Mouse (Mus musculus) midbrain, embryonic 10.5 days (tissue): Measurements from ENCODE around the gene Polr2a. TPM values are rescaled to one million over a fixed set of nuclear protein-coding genes. Genes with fewer than 3 reads are reported as not detected.
"Not testable (repeated sequence)": the region's sequence is repeated elsewhere in the genome, so short reads cannot be mapped to it uniquely, and the experiment has no call there.

Experiments used
- DNase-seq: peaks from one replicate; pipeline ENCODE4 v3.0.0-alpha.2; 2017; ENCODE audit warnings: low spot score
- H3K27ac ChIP-seq: fragments of 300-500 bp; sonication (generic); replicated peaks from 2 replicates; pipeline ENCODE4 v1.5.1; 2016; ENCODE audit warnings: mild to moderate bottlenecking
- H3K27me3 ChIP-seq: fragments of 300-500 bp; sonication (generic); 2 replicates; pipeline ENCODE4 v1.6.1; 2016; ENCODE audit warnings: low read depth, mild to moderate bottlenecking; ENCODE audit not compliant: poor library complexity, severe bottlenecking
- H3K36me3 ChIP-seq: fragments of 300-500 bp; sonication (generic); 2 replicates; pipeline ENCODE4 v1.6.1; 2016; ENCODE audit warnings: mild to moderate bottlenecking, moderate library complexity
- H3K4me1 ChIP-seq: fragments of 300-500 bp; sonication (generic); 2 replicates; pipeline ENCODE4 v1.6.1; 2016
- H3K4me3 ChIP-seq: fragments of 300-500 bp; sonication (generic); 2 replicates; pipeline ENCODE4 v1.5.1; 2016; ENCODE audit warnings: mild to moderate bottlenecking, moderate library complexity
- H3K9me3 ChIP-seq: fragments of 300-500 bp; sonication (generic); replicated peaks from 2 replicates; pipeline ENCODE4 v1.6.1; 2016; ENCODE audit warnings: mild to moderate bottlenecking
- WGBS: fragments of 180-500 bp; shearing (Covaris S2); methylation state at CpG from one replicate; pipeline ENCODE4 v1.1.7; 2016; 5-methylcytosine and 5-hydroxymethylcytosine counted together
- polyA plus RNA-seq: library from polyadenylated mRNA; unstranded; fragments of >200 nt; fragmentation: Nextera tagmentation; extraction: Ambion mirVana; gene quantifications from 2 replicates; pipeline ENCODE4 v1.2.1, GENCODE M21; 2016

The Polr2a gene
- polyA plus RNA-seq, 1 experiment from 2014 or later: 25.6 TPM

DNA sequence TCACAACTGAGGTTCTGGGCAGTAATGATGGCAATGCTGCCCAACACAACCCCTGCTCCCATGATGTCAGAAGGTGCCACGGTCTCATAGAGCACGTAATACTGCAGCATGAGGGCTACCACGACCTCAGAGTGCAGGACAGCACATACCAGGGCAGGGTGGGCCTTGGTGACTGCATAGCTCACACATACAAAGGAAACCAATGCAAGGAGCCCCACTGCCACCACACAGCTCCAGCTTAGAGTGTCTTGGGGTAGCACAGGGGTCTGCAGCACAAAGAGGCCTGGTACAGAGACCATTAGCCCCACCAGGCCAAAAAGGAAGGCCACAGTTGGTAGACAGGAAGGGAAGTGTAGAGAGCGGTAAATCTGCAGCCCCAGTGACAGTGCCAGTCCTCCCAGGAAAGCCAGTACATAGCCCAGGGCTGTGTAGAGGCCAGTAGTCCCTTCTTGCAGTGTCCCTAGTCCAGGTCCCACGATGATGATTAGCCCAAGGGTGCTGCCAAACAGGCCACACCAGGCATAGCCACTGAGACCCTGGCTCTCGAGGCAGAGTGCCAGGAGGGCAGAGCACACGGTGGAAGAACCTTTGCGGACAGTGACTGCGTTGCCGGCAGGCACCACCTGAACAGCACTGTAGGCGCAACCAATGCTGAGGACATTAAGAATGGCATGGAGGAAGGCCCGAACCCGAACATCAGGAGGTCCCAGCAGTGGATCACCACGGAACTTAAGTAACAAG is 1.9 kb upstream of the Polr2a start:
- Histone ChIP-seq H3K4me1 (peaks cover 54% of the 10 kb centered on the region), H3K27me3 (no peaks in the 10 kb centered on the region), H3K27ac (peak overlapping the region; percentile 97), H3K9me3 (no peaks in the 10 kb centered on the region), H3K36me3 (no peaks in the 10 kb centered on the region; the same call in 1 of the 2 replicates), H3K4me3 (peak overlapping the region; percentile 74)
- DNase-seq: no peak
- 81% methylated on average over 14 of the region's 14 CpGs for WGBS

DNA sequence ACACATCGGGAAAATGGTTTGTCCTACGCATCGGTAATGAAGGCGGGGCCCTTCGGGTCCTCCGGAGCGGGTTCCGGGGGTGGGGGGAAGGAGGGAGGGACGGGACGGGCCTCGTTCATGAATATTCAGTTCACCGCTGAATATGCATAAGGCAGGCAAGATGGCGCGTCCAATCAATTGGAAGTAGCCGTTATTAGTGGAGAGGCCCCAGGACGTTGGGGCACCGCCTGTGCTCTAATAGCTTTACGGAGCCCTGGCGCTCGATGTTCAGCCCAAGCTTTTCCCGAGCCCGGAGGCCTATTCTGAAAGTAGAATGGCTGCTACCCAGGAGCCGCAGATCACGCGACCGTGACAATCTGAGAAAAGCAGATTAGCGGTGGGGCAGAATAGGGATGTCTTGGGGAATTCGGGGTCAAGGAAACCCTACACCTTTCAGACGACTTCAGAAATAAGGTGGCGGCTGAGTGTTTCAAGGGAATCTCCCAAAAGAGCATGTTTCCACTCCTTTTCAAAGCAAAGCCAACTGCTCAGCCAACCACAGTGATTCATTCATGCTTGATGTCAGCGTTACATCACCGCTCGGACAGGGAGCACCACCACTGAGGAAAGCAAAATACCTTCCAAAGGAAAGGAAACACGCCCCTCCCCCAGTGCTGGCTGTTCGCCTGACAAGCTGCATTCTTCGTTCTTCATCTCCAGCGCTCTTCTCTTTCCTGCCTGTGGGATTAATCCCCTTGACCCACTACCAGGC is 709 bp upstream of the Polr2a start:
- H3K9me3 ChIP-seq: no peaks in the 10 kb centered on the region
- H3K4me1 ChIP-seq: peaks cover 61% of the 10 kb centered on the region
- H3K4me3 ChIP-seq: peak overlapping the region; percentile 74
- H3K36me3 ChIP-seq: no peaks in the 10 kb centered on the region; the same call in 1 of the 2 replicates
- no peaks in the 10 kb centered on the region for H3K27me3 ChIP-seq
- WGBS: under 1% methylated on average over 37 of the region's 37 CpGs
- H3K27ac ChIP-seq: peak overlapping the region; percentile 97
- DNase-seq: peak; percentile 94

DNA sequence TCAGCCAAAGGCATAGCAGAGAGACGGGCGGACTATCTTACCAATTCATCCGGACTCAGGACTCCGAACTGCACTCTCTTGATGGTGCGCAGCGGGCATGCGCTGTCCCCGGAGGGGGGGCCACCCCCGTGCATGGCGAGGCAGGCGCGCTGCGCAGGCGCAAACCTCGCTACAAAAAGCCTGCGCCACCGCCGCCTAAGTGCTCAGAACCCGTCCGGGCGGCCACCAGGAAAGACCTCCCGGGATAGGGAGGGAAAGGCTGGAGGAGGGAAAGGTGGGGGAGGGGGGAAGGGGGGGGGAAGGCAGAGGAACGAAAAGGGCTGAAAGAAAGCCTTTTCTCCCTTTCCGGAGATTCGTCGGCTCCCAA is 364 bp downstream of the Polr2a start:
- no peaks in the 10 kb centered on the region for H3K9me3 ChIP-seq
- H3K4me1 ChIP-seq: peaks cover 63% of the 10 kb centered on the region
- H3K36me3 ChIP-seq: no peaks in the 10 kb centered on the region; the same call in 1 of the 2 replicates
- peak overlapping the region; percentile 97 for H3K27ac ChIP-seq
- no peaks in the 10 kb centered on the region for H3K27me3 ChIP-seq
- DNase-seq: peak; percentile 92
- under 1% methylated on average over 26 of the region's 26 CpGs for WGBS
- H3K4me3 ChIP-seq: peak overlapping the region; percentile 74

DNA sequence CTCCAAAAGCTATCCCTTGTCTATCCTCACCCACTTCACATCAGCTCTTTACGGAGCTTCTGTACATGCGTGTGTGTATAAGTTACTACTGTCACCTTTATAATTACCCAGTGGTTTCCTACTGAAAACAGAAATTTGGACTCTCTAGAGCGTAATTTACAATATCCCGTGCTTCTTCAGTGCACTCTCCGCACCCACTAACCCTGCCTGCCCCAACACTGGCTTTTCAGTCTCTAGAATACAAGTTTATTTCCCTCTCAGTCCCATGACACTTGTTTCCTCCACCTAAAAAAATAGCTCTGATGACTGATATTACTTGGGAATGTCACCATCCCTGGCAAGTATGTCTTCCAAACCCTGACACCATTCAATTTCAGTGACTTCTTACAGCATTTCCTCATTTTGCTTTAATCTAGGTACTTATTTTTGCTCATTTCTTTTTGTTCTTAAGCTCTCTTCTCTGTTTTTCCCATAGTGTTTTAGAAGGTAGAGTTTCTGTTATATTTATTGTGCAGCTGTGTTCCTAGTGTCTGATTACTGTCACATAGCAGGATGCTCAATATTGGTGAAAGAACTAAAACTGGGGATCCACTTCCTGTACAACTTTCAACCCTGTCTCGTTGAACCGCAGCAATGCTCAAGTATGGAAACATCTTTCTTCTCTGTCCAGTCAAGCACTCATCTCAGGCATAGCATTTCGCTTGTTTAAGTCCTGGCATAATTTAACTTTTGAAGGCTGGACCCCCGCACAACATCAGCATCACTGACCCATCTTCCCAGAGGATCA is 941 bp downstream of the Polr2a start:
- Histone ChIP-seq H3K4me1 (peaks cover 68% of the 10 kb centered on the region), H3K9me3 (no peaks in the 10 kb centered on the region), H3K36me3 (no peaks in the 10 kb centered on the region; the same call in 1 of the 2 replicates), H3K4me3 (peak overlapping the region; percentile 74), H3K27ac (peak overlapping the region; percentile 97), H3K27me3 (no peaks in the 10 kb centered on the region)
- WGBS: 49% methylated on average over 9 of the region's 9 CpGs
- DNase-seq: no peak

DNA sequence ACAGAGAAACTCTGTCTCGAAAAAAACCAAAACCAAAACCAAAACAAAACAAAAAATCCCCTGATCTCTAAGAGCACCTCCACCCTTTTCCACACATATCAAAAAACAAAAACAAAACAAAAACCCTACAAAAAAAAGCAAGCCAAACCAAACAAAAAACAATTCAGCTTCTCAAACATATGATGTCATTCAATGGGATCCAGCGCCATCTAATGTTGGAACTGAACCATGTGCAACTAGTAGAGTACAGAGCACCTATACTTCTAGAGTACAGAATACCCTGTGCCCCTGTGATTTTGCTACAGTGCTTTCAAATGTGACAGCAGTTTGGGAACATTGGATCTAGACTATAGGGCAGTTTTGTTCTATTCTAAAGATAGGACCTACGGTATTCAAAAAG is 3.7 kb downstream of the Polr2a start:
- peak overlapping the region; percentile 74 for H3K4me3 ChIP-seq
- H3K27ac ChIP-seq: no peak overlapping the region
- H3K27me3 ChIP-seq: no peaks in the 10 kb centered on the region
- H3K36me3 ChIP-seq: peaks cover 6% of the 10 kb centered on the region; the same call in 1 of the 2 replicates
- 70% methylated on average over 3 of the region's 3 CpGs for WGBS
- no peaks in the 10 kb centered on the region for H3K9me3 ChIP-seq
- DNase-seq: no peak
- peaks cover 50% of the 10 kb centered on the region for H3K4me1 ChIP-seq

DNA sequence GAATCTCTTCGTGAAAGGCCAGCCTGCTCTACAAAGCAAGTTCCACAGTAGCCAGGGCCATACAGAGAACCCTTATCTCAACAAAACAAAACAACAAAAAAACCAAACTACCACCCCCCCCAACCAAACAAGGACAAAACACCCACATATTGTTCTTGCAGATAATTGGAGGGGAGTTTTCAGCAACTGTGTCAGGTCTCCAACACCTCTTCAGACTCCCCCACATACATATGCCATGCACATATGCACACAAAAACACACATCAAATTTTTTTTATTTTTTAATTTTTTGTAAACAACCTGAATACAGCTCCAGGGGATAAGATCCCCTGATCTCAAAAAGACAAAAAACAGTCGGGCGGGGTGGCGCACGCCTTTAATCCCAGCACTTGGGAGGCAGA is 4.2 kb downstream of the Polr2a start:
- Histone ChIP-seq H3K27me3 (no peaks in the 10 kb centered on the region), H3K9me3 (no peaks in the 10 kb centered on the region), H3K4me1 (peaks cover 45% of the 10 kb centered on the region), H3K27ac (no peak overlapping the region), H3K4me3 (no peak overlapping the region), H3K36me3 (peaks cover 11% of the 10 kb centered on the region)
- no peak for DNase-seq
- 88% methylated on average over 5 of the region's 5 CpGs for WGBS

DNA sequence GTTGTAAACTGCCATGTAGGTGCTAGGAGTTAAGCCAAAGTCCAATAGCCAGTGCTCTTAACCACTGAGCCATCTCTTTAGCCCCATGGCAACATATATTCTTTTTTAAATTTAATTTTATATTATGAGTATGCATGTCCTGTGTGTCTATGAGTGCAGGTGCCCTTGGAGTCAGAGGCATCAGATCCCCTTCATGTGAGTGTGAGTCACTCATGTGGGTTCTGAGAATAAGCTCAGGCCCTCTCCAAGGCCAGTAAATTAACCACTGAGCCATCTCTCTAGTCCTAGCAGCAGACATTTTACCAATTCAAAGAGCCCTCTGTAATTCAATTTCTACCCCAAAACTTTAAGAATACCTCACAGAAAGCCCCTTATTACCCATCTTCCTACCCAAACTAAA is 5.8 kb downstream of the Polr2a start:
- H3K36me3 ChIP-seq: peaks cover 24% of the 10 kb centered on the region
- no peaks in the 10 kb centered on the region for H3K9me3 ChIP-seq
- no peak for DNase-seq
- H3K4me3 ChIP-seq: no peak overlapping the region
- no peak overlapping the region for H3K27ac ChIP-seq
- peaks cover 40% of the 10 kb centered on the region for H3K4me1 ChIP-seq
- H3K27me3 ChIP-seq: no peaks in the 10 kb centered on the region

DNA sequence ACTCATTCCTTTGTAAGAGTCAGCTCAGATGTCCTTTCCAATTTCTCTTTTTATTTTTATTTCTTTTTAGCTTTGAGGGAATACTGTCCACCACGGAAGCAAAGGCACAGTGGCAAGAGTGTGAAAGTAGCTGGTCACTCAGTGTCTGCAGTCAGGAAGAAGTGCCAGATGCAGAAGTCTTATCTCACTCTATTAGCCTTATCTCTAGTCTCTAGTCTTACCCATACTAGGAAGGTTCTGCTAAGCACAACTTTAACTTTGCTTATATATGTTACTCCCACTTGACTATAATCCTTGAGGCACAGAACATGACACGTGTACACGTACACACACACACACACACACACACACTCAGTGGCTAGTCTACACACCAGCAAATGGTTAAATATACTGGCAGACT is 6.8 kb downstream of the Polr2a start:
- DNase-seq: no peak

DNA sequence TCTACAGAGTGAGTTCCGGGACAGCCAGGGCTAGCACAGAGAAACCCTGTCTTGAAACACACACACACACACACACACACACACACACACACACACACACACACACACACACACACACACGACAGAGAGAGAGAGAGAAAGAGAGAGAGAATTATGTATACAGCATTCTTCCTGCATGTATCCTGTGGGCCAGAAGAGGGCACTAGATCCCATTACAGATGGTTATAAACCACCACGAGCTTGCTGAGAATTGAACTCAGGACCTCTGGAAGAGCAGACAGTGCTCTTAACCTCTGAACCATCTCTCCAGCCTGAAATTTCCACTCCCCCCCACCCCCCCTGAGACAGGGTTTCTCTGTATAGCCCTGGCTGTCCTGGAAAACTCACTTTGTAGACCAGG is 27.0 kb downstream of the Polr2a start:
- not testable (repeated sequence) for H3K4me1 ChIP-seq, H3K4me3 ChIP-seq, H3K27ac ChIP-seq, H3K9me3 ChIP-seq, DNase-seq, H3K27me3 ChIP-seq
- H3K36me3 ChIP-seq: peaks cover 37% of the 10 kb centered on the region
- WGBS: 96% methylated on average over 2 of the region's 3 CpGs

More for the DNA sequence above, 6.8 kb downstream of the Polr2a start:
- Histone ChIP-seq H3K36me3 (peaks cover 34% of the 10 kb centered on the region), H3K4me3 (no peak overlapping the region), H3K27ac (no peak overlapping the region), H3K27me3 (no peaks in the 10 kb centered on the region), H3K9me3 (no peaks in the 10 kb centered on the region), H3K4me1 (peaks cover 30% of the 10 kb centered on the region)
- 90% methylated on average over 3 of the region's 3 CpGs for WGBS

DNA sequence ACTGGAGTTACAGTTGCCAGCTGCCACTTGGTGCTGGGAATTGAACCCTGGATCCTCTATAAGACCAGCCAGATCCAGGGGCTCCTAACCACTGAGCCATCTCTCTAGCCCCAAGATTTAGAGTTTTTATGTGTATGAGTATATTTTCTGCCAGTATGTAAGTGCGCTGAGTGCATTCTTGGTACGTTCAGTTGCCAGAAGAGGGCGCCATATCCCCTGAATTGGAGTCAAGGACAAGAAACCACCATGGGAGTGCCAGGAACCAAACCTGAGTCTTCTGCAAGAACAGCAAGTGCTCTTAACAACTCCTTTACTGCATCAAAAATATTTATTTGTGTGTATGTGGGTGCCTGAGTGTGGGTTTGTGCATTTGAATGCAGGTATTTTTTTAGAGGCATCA is 29.4 kb downstream of the Polr2a start:
- Histone ChIP-seq H3K4me3 (no peak overlapping the region), H3K9me3 (no peaks in the 10 kb centered on the region), H3K27ac (no peak overlapping the region), H3K27me3 (no peaks in the 10 kb centered on the region), H3K36me3 (peaks cover 14% of the 10 kb centered on the region), H3K4me1 (no peaks in the 10 kb centered on the region)
- peak; percentile 54 for DNase-seq
- 19% methylated on average over 3 of the region's 3 CpGs for WGBS

DNA sequence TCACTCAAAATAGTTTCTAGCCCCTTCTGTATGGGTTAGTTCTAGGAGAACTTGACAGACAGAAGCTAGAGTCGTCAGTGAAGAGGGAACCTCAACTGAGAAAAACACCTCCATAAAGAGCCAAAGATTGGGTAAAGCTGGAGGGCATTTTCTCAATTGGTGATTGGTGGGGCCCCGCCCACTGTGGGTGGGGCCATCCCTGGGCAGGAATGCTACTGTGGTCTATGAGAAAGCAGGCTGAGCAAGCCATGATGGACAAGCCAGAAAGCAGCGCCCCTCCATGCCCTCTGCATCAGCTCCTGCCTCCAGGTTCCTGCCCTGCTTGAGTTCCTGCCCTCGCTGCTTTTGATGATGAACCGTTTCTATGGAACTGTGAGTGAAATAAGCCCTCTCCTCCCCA is 32.5 kb downstream of the Polr2a start:
- H3K36me3 ChIP-seq: no peaks in the 10 kb centered on the region
- no peaks in the 10 kb centered on the region for H3K4me1 ChIP-seq
- no peaks in the 10 kb centered on the region for H3K9me3 ChIP-seq
- 44% methylated on average over 5 of the region's 5 CpGs for WGBS
- no peak overlapping the region for H3K4me3 ChIP-seq
- no peaks in the 10 kb centered on the region for H3K27me3 ChIP-seq
- no peak overlapping the region for H3K27ac ChIP-seq
- DNase-seq: no peak

DNA sequence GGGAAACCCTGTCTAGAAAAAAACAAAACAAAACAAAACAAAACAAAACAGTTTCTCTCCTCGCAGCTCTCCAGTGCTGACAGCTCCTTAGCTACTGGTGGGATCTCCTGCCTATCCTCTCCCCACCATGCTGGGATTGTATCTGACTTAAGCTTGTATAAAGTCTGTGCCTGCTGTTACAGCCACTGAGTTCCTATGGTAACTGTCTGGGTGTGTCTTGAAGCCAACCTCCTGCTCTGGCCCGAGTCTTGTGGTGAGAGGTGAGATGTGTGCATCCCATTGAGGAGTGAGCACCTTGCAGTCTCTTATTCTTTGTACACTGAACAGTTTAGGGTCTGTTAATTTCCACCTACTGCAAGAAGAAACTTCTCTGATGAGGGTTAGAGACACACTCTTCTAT is 35.4 kb downstream of the Polr2a start:
- H3K27ac ChIP-seq: no peak overlapping the region
- H3K4me3 ChIP-seq: no peak overlapping the region
- H3K9me3 ChIP-seq: no peaks in the 10 kb centered on the region
- peaks cover 5% of the 10 kb centered on the region for H3K4me1 ChIP-seq
- H3K27me3 ChIP-seq: no peaks in the 10 kb centered on the region
- WGBS: 53% methylated on average over 2 of the region's 2 CpGs
- no peaks in the 10 kb centered on the region for H3K36me3 ChIP-seq
- no peak for DNase-seq
